Mouse (Mus musculus): Measurements from ENCODE around the gene Gm28042. TPM values are rescaled to one million over a fixed set of nuclear protein-coding genes. Genes with fewer than 3 reads are reported as not detected.

Gm28042 gene
- polyA plus RNA-seq, 1 experiment, result 2.0 TPM

DNA sequence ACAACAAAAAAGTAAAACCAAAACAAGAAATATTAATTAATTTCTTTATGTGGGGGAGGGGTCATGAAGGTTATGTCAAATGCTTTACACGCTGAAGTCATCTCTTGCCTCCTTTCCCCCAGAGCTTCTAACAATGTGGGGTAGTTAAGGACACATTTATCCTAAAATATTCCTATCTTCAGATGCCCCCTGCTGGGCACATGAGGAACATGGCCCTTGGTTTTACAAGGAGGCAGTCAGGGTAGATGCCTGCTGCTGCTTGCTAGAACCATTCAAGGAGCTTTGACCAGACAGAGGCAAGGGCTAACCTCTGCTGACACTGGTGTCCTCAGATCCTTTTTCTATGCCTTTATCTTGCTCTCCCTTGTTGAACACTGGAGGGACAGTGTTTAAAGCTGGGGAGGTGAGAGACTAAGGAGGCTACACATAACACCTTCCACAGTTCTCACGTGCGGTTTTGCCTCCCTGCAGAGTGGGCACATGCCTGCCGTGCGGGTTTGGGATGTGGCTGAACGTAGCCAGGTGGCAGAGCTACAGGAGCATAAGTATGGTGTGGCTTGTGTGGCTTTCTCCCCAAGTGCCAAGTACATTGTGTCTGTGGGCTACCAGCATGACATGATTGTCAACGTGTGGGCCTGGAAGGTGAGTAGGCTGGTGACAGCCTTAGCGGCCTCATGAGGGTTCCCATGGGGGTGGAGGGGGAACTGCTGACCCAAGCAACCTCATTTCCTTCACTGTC lies 15.7 kb upstream of the Gm28042 start:
- H3K27ac ChIP-seq (ENCODE audit: insufficient read depth, low read depth, low read length), result no peak overlapping the region
- no peak for TF ChIP-seq POLR2A (IDR thresholded peaks at IDR 0.05; ENCODE audit: low read depth, low read length)
- TF ChIP-seq CTCF (conservative IDR thresholded peaks at IDR 0.05; ENCODE audit: insufficient read depth, insufficient read length, low read depth, low read length), result peak; percentile 75
- no peaks in the 10 kb centered on the region for H3K36me3 ChIP-seq (ENCODE audit: control insufficient read depth, insufficient read depth, low read length)
- H3K4me1 ChIP-seq (ENCODE audit: control insufficient read depth, insufficient read depth, low read length), result peaks cover 8% of the 10 kb centered on the region
- no peak overlapping the region for H3K4me3 ChIP-seq (ENCODE audit: insufficient read depth, low read depth, low read length)
- WGBS, result 73% methylated on average over 8 of the region's 8 CpGs
- no peaks in the 10 kb centered on the region for H3K27me3 ChIP-seq (replicated peaks; ENCODE audit: control insufficient read depth, insufficient read depth, low read length)
- peak; percentile 75 for DNase-seq

DNA sequence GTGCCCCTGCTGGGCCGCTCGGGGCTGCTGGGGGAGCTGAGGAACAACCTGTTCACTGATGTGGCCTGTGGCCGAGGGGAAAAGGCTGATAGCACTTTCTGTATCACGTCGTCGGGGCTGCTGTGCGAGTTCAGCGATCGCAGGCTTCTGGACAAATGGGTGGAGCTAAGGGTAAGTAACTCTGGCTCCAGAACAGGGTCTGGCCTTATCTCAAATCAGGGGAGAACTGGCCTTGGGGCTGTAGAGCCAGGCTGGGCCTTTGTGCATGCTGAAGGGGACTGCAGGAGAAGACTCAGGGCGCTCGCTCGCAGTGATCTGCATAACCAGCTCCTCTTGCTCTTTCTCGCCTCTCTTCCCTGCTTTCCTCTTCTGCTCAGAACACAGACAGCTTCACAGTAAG lies 14.4 kb upstream of the Gm28042 start:
- 87% methylated on average over 13 of the region's 13 CpGs for WGBS
- Histone ChIP-seq H3K4me3 (ENCODE audit: insufficient read depth, low read depth, low read length) (no peak overlapping the region), H3K27me3 (replicated peaks; ENCODE audit: control insufficient read depth, insufficient read depth, low read length) (no peaks in the 10 kb centered on the region), H3K36me3 (ENCODE audit: control insufficient read depth, insufficient read depth, low read length) (0 out of 2 replicates have a peak, but pooled peaks cover 2% of the 10 kb centered on the region), H3K27ac (ENCODE audit: insufficient read depth, low read depth, low read length) (no peak overlapping the region), H3K4me1 (ENCODE audit: control insufficient read depth, insufficient read depth, low read length) (peaks cover 3% of the 10 kb centered on the region)
- no peak for DNase-seq
- TF ChIP-seq POLR2A (IDR thresholded peaks at IDR 0.05; ENCODE audit: low read depth, low read length) (no peak), CTCF (conservative IDR thresholded peaks at IDR 0.05; ENCODE audit: insufficient read depth, insufficient read length, low read depth, low read length) (no peak)

DNA sequence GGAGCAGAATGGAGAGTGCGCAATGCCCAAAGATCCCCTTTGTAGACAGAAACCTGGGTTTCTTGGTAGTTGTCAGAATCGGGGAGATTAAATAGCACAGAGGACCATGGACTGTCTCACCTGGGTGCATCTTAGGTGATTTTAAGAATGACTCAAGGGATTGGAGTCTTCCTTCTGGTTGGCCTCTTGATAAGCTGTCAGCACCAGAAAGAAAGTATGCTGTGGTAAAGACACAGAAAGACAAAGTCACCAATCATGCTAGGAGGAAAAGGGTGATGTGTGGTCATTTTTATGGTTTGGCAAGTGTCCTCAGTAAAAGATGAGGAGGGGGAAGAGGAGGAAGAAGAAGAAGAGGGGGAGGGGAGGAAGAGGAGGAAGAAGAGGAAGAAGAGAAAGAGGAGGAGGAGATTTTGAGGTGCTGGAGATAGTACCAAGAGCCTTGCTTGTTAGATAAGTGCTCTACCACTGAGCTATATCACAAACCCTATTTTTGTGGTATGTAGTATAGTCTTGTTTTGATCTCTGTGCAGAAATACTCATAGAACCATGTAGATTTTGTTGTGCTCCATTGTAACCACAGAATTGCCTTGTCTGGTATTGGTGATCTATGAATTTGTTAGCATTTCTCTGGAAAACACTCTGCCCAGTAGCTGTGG lies 13.3 kb upstream of the Gm28042 start:
- Histone ChIP-seq H3K27ac (ENCODE audit: insufficient read depth, low read depth, low read length) (no peak overlapping the region), H3K4me1 (ENCODE audit: control insufficient read depth, insufficient read depth, low read length) (no peaks in the 10 kb centered on the region), H3K27me3 (replicated peaks; ENCODE audit: control insufficient read depth, insufficient read depth, low read length) (no peaks in the 10 kb centered on the region), H3K36me3 (ENCODE audit: control insufficient read depth, insufficient read depth, low read length) (0 out of 2 replicates have a peak, but pooled peaks cover 2% of the 10 kb centered on the region), H3K4me3 (ENCODE audit: insufficient read depth, low read depth, low read length) (no peak overlapping the region)
- TF ChIP-seq POLR2A (IDR thresholded peaks at IDR 0.05; ENCODE audit: low read depth, low read length), result no peak
- TF ChIP-seq CTCF (conservative IDR thresholded peaks at IDR 0.05; ENCODE audit: insufficient read depth, insufficient read length, low read depth, low read length), result no peak
- 93% methylated on average over 2 of the region's 2 CpGs for WGBS
- no peak for DNase-seq

DNA sequence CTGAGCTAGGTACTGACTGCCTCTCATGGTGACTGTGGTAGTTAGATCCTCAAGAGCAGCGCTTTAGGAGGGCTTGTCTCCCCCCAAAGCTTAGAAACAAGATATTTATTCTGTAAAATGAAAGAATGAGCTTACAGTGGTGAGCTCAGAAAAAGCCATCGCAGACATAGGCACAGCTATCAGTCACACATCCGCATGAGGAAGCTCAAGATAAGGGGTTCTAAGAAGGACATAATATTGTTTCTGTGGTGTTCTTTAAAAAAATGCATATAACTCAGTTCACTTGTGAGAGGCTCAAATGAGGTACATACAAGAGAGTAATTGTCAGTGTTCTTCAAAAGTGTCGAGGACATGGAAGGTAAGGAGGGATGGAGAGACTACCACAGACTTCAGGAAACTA lies 11.4 kb upstream of the Gm28042 start:
- TF ChIP-seq POLR2A (IDR thresholded peaks at IDR 0.05; ENCODE audit: low read depth, low read length) (no peak), CTCF (conservative IDR thresholded peaks at IDR 0.05; ENCODE audit: insufficient read depth, insufficient read length, low read depth, low read length) (no peak)
- 0 out of 2 replicates have a peak, but pooled peaks cover 2% of the 10 kb centered on the region for H3K36me3 ChIP-seq (ENCODE audit: control insufficient read depth, insufficient read depth, low read length)
- no peak overlapping the region for H3K4me3 ChIP-seq (ENCODE audit: insufficient read depth, low read depth, low read length)
- H3K27ac ChIP-seq (ENCODE audit: insufficient read depth, low read depth, low read length), result no peak overlapping the region
- H3K4me1 ChIP-seq (ENCODE audit: control insufficient read depth, insufficient read depth, low read length), result no peaks in the 10 kb centered on the region
- 95% methylated on average over 4 of the region's 4 CpGs for WGBS
- no peaks in the 10 kb centered on the region for H3K27me3 ChIP-seq (replicated peaks; ENCODE audit: control insufficient read depth, insufficient read depth, low read length)
- DNase-seq, result no peak

DNA sequence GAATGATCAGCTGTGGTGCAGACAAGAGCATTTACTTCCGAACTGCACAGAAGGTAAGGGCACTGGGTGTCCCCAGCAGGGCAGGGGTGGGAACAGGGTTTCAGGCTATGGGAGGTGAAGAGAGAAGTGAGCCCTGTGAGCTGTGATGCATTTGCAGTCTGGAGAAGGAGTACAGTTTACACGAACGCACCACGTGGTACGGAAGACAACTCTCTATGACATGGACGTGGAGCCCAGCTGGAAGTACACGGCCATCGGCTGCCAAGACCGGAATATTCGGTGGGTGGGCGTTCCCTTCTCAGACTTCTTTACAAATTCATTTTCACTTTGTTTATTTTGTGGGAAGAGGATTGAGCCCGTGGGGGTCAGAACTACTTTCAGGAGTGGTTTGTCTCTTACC lies 9.7 kb upstream of the Gm28042 start:
- Histone ChIP-seq H3K36me3 (ENCODE audit: control insufficient read depth, insufficient read depth, low read length) (peaks cover 4% of the 10 kb centered on the region; the same call in 1 of the 2 replicates), H3K4me3 (ENCODE audit: insufficient read depth, low read depth, low read length) (no peak overlapping the region), H3K27ac (ENCODE audit: insufficient read depth, low read depth, low read length) (no peak overlapping the region), H3K27me3 (replicated peaks; ENCODE audit: control insufficient read depth, insufficient read depth, low read length) (no peaks in the 10 kb centered on the region), H3K4me1 (ENCODE audit: control insufficient read depth, insufficient read depth, low read length) (no peaks in the 10 kb centered on the region)
- no peak for DNase-seq
- 89% methylated on average over 12 of the region's 12 CpGs for WGBS
- no peak for TF ChIP-seq POLR2A (IDR thresholded peaks at IDR 0.05; ENCODE audit: low read depth, low read length)
- TF ChIP-seq CTCF (conservative IDR thresholded peaks at IDR 0.05; ENCODE audit: insufficient read depth, insufficient read length, low read depth, low read length), result no peak

DNA sequence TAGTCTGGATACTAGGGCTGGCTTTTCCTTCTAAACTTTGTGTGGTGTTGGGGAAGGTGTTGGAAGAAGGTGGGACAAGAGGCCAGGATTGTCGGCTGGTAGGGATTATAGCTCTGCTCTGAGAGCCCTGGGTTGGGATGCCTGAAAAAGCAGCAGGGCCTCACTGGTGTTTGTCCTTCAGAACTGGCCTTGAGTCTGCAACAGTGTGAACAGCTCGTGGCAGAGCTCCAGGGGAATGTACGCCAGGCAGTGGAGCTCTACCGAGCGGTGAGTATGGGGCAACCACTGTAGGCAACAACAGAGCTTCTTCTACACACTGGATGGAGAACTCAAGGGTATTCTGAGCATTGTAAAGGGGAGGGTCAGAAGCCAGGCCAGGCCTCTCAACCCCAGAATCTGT lies 3.0 kb upstream of the Gm28042 start:
- peaks cover 2% of the 10 kb centered on the region; the same call in 1 of the 2 replicates for H3K36me3 ChIP-seq (ENCODE audit: control insufficient read depth, insufficient read depth, low read length)
- WGBS, result 79% methylated on average over 5 of the region's 5 CpGs
- TF ChIP-seq CTCF (conservative IDR thresholded peaks at IDR 0.05; ENCODE audit: insufficient read depth, insufficient read length, low read depth, low read length), result no peak
- TF ChIP-seq POLR2A (IDR thresholded peaks at IDR 0.05; ENCODE audit: low read depth, low read length), result no peak
- H3K27ac ChIP-seq (ENCODE audit: insufficient read depth, low read depth, low read length), result no peak overlapping the region
- H3K4me1 ChIP-seq (ENCODE audit: control insufficient read depth, insufficient read depth, low read length), result peaks cover 10% of the 10 kb centered on the region; the same call in 1 of the 2 replicates
- no peak overlapping the region for H3K4me3 ChIP-seq (ENCODE audit: insufficient read depth, low read depth, low read length)
- DNase-seq, result peak; percentile 30
- H3K27me3 ChIP-seq (replicated peaks; ENCODE audit: control insufficient read depth, insufficient read depth, low read length), result no peaks in the 10 kb centered on the region

DNA sequence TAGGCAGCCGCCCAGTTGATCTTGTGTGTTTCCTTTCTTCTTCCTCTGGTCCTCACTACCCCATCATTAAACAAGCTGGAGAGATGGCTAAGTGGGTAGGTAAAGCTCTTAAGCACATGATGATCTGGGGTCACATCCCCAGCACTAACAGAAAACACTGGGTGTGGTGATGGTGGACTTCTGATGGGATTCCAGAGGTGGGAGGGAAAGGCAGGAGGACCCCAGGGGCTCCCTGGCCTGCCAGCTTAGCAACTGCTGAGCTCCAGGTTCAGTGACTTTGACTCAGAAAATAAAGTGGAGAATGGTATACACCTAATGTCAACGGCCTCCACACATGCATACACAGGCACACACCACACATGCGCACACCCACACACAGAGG lies 648 bp downstream of the Gm28042 start:
- H3K36me3 ChIP-seq (ENCODE audit: control insufficient read depth, insufficient read depth, low read length), result no peaks in the 10 kb centered on the region
- H3K27me3 ChIP-seq (replicated peaks; ENCODE audit: control insufficient read depth, insufficient read depth, low read length), result no peaks in the 10 kb centered on the region

More for the DNA sequence above, 648 bp downstream of the Gm28042 start:
- 41% methylated on average over 3 of the region's 3 CpGs for WGBS
- Histone ChIP-seq H3K4me1 (ENCODE audit: control insufficient read depth, insufficient read depth, low read length) (peaks cover 10% of the 10 kb centered on the region; the same call in 1 of the 2 replicates), H3K27ac (ENCODE audit: insufficient read depth, low read depth, low read length) (peak overlapping the region; percentile 90; the same call in 1 of the 2 replicates), H3K4me3 (ENCODE audit: insufficient read depth, low read depth, low read length) (peak overlapping the region; percentile 98)
- no peak for TF ChIP-seq POLR2A (IDR thresholded peaks at IDR 0.05; ENCODE audit: low read depth, low read length)
- no peak for DNase-seq
